Mouse (Mus musculus) liver, embryonic 14.5 days (tissue): ENCODE measurements around the gene Kcnip2. TPM values are rescaled to one million over a fixed set of nuclear protein-coding genes. Genes with fewer than 3 reads are reported as not detected.
A peak's percentile ranks its signal among the peaks of the same experiment; 100 is the strongest.
"Not testable (repeated sequence)": the region's sequence is repeated elsewhere in the genome, so short reads cannot be mapped to it uniquely, and the experiment has no call there.

Experiments
- ATAC-seq: fragments of 200-750 bp; cut with Nextera tagmentation; 2 replicates; pipeline ENCODE4 v1.8.0; 2017; ENCODE audit warnings: moderate number of reproducible peaks, mild to moderate bottlenecking, moderate library complexity; ENCODE audit not compliant: insufficient read depth
- DNase-seq, 3 experiments: peaks; one replicate each; pipeline ENCODE4 v3.0.0-alpha.2; 2012 to 2013; ENCODE audit warnings: low read depth in 3 of 3, low spot score in 3 of 3
- H3K27ac ChIP-seq: fragments of 300-500 bp; sonication (generic); 2 replicates; pipeline ENCODE4 v1.5.1; 2014; ENCODE audit warnings: moderate library complexity, mild to moderate bottlenecking, control low read depth, inconsistent platforms
- H3K27me3 ChIP-seq: fragments of 300-500 bp; sonication (generic); 2 replicates; pipeline ENCODE4 v1.6.1; 2014; ENCODE audit warnings: mild to moderate bottlenecking, low read length, moderate library complexity; ENCODE audit not compliant: control insufficient read depth, insufficient read depth
- H3K36me3 ChIP-seq: fragments of 300-500 bp; sonication (generic); replicated peaks from 2 replicates; pipeline ENCODE4 v1.6.1; 2014; ENCODE audit warnings: low read depth; ENCODE audit not compliant: control insufficient read depth, insufficient read depth
- H3K4me1 ChIP-seq, 2 experiments: fragments of 200-500 bp in 1 of 2; fragments of 300-500 bp in 1 of 2; sonication (generic) in 1 of 2; replicated peaks; 2 replicates each; pipeline ENCODE4 v1.6.1; 2012 to 2014; ENCODE audit warnings: antibody characterized with exemption in 1 of 2, inconsistent platforms in 1 of 2, low read length in 1 of 2; ENCODE audit not compliant: control insufficient read depth in 2 of 2, insufficient read depth in 2 of 2
- H3K4me2 ChIP-seq: fragments of 300-500 bp; sonication (generic); 2 replicates; pipeline ENCODE4 v1.6.1; 2014; ENCODE audit warnings: low read depth, mild to moderate bottlenecking, control low read depth, moderate library complexity
- H3K4me3 ChIP-seq, 2 experiments: fragments of 200-500 bp in 1 of 2; fragments of 300-500 bp in 1 of 2; sonication (generic) in 1 of 2; 2 replicates each; pipeline ENCODE4 v1.5.1; 2012 to 2014; ENCODE audit warnings: low read depth in 2 of 2, low read length in 2 of 2, mild to moderate bottlenecking in 2 of 2, control low read depth in 1 of 2, inconsistent platforms in 1 of 2, moderate library complexity in 1 of 2; ENCODE audit not compliant: insufficient read depth in 1 of 2
- H3K9ac ChIP-seq: fragments of 300-500 bp; sonication (generic); replicated peaks from 2 replicates; pipeline ENCODE4 v1.6.1; 2014; ENCODE audit warnings: mild to moderate bottlenecking, control low read depth, moderate library complexity
- H3K9me3 ChIP-seq: fragments of 300-500 bp; sonication (generic); 2 replicates; pipeline ENCODE4 v1.6.1; 2016; ENCODE audit warnings: low read length, mixed read lengths; ENCODE audit not compliant: control insufficient read depth
- CTCF ChIP-seq: IDR thresholded peaks from 2 replicates; pipeline ENCODE4 v1.5.1; 2016; ENCODE audit warnings: antibody characterized with exemption, low read depth, control low read depth
- EP300 ChIP-seq: IDR thresholded peaks from 2 replicates; pipeline ENCODE4 v1.6.1; 2016; ENCODE audit warnings: antibody characterized with exemption, low read depth
- WGBS: fragments of 180-500 bp; shearing (Covaris S2); extraction: QIAGEN DNeasy Blood & Tissue Kit; methylation state at CpG from one replicate; pipeline ENCODE4 v1.1.7; 2014; ENCODE audit not compliant: insufficient replicate concordance; 5-methylcytosine and 5-hydroxymethylcytosine counted together
- polyA plus RNA-seq, 2 experiments: library from polyadenylated mRNA; depleted of rRNA in 1 of 2; stranded (reverse) in 1 of 2; unstranded in 1 of 2; fragments of >200 nt; fragmentation: Nextera tagmentation in 1 of 2; extraction: Ambion mirVana in 1 of 2; gene quantifications; 2 replicates each; pipeline versions ENCODE4 v1.2.1 to v1.2.3; 2012 to 2014

Kcnip2 gene
- polyA plus RNA-seq, 2 experiments: 1.7 TPM

DNA sequence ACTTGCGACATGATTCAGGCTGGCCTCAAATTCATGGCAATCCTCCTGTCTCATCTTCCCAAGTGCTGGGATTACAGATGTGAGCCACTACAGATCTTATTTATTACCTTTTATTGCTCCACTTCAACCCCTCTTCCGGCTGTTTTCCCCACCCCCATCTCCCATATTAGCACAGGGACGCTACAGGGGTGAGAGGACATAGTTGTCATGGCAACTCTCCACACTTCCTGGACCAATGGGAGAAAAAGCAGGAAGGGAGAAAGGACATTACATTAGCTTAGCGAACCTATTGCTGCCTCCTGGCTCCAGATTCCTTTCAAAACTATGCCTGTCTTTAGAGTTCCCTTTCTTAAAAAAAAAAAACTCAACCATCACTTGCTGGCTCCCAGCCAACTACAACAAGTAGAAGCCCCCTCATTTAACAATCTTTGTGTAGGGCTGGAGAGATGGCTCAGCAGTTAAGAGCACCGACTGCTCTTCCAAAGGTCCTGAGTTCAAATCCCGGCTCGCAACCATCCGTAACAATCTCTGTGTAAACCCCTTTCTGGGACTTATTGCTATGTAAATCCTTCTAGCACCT lies 3.1 kb downstream of the Kcnip2 start:
- H3K27ac ChIP-seq: no peak overlapping the region
- no peaks in the 10 kb centered on the region for H3K9me3 ChIP-seq
- H3K4me3 ChIP-seq: peak overlapping the region in 1 of 2 experiments; percentile 21; a peak in 1 of 4 replicates
- 18% methylated on average over 8 of the region's 8 CpGs for WGBS
- H3K4me1 ChIP-seq: peaks cover 0 to 4% of the 10 kb centered on the region in 2 experiments; a peak in 1 of 4 replicates
- H3K36me3 ChIP-seq: no peaks in the 10 kb centered on the region
- DNase-seq (no peak), ATAC-seq (no peak)
- H3K27me3 ChIP-seq: peaks cover 31% of the 10 kb centered on the region
- TF ChIP-seq CTCF (no peak), EP300 (no peak)
- H3K9ac ChIP-seq: no peak overlapping the region
- peak overlapping the region; percentile 63 for H3K4me2 ChIP-seq

DNA sequence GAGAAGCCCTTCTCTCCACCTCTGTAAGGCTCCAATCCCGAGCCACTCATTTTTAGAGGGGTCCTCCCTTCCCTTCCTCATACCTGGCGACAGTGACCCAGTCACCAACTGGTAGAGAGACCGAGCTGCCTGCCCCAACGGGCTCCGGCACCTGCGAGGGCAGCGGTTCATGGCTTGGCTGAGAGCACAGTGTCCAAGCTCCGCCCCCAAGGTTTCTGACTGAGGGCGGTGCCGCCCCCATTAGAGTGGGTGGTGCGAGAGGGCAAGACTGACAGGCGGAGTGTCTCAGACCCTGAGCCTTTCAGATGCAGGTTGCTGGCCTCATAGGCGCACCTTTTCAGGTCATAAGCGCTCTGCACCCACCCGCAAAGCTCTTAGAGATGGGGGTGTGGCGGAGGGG lies 3.7 kb downstream of the Kcnip2 start:
- WGBS: 2% methylated on average over 16 of the region's 16 CpGs
- peaks cover 31% of the 10 kb centered on the region for H3K27me3 ChIP-seq

DNA sequence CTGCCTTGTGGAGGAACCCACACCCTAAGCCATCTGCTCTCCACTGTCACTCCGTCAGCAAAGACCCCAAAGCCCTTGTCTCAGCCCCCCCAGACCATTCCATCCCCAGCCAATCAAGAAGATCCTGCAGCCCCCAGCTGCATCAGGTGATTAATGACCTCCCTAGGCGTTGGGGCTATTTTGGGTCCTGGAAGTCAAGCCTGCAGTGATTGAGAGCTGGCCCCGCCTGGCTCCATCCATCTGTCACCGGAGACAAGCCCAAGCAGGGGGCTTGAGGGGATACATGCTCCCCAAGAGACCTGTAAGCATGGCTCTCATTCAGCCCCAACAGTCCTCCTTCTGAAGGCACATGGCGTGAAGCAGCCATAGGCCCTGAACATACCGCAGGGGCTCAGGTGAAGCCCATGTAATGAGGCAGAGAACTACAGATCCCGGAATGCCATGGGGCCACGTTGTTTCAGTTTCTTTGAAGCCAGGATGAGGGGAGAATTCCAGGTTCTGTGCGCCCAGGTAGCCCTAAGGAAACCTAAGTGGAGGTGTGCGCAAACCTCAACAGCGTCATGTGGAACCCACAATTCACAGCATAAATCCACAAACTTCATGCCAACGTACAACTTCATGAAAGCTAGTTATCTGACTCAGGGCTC lies 4.7 kb downstream of the Kcnip2 start:
- Histone ChIP-seq H3K9ac (no peak overlapping the region), H3K36me3 (no peaks in the 10 kb centered on the region), H3K4me2 (no peak overlapping the region), H3K4me1 (peaks cover 0 to 4% of the 10 kb centered on the region in 2 experiments; a peak in 1 of 4 replicates), H3K4me3 (no peak overlapping the region), H3K27me3 (peaks cover 26% of the 10 kb centered on the region), H3K9me3 (no peaks in the 10 kb centered on the region), H3K27ac (no peak overlapping the region)
- TF ChIP-seq EP300 (no peak), CTCF (no peak)
- 57% methylated on average over 12 of the region's 12 CpGs for WGBS
- ATAC-seq (no peak), DNase-seq (no peak)

More for the DNA sequence above, 3.7 kb downstream of the Kcnip2 start:
- Histone ChIP-seq H3K27ac (no peak overlapping the region), H3K4me3 (peak overlapping the region in 1 of 2 experiments; percentile 21; a peak in 1 of 4 replicates), H3K36me3 (no peaks in the 10 kb centered on the region), H3K9ac (no peak overlapping the region), H3K4me2 (peak overlapping the region; percentile 63), H3K4me1 (peaks cover 0 to 4% of the 10 kb centered on the region in 2 experiments; a peak in 1 of 4 replicates), H3K9me3 (no peaks in the 10 kb centered on the region)
- ATAC-seq (peak; percentile 55; the same call in 1 of the 2 replicates), DNase-seq (peak in 2 of 3 experiments; percentile 24 to 46)
- TF ChIP-seq EP300 (no peak), CTCF (no peak)

DNA sequence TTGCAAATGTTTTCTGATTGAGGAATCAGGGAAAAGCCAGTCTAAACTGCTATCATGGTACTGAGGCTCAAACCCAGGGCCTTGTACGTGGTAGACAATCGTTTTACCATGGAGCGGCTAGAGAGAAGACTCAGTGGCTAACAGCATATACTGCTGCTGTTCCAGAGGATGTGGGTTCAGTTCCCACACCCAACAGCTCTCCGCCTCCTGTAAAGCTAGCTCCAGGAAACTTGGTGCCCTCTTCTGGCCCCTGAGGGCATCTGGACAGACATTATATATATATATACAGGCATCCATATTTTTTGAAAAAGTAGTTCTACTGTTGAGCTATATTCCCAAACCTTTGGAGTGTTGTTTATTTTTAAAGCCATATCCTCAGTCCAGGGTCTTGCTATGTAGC lies 8.1 kb downstream of the Kcnip2 start:
- H3K4me1 ChIP-seq: peaks cover 12 to 25% of the 10 kb centered on the region in 2 experiments
- peaks cover 3% of the 10 kb centered on the region; the same call in 1 of the 2 replicates for H3K27me3 ChIP-seq
- no peak for ATAC-seq
- no peaks in the 10 kb centered on the region for H3K9me3 ChIP-seq
- no peak overlapping the region for H3K4me2 ChIP-seq
- no peak for DNase-seq
- H3K36me3 ChIP-seq: no peaks in the 10 kb centered on the region
- H3K27ac ChIP-seq: no peak overlapping the region
- no peak overlapping the region for H3K9ac ChIP-seq
- H3K4me3 ChIP-seq: no peak overlapping the region
- TF ChIP-seq CTCF (no peak), EP300 (no peak)
- 68% methylated on average over 4 of the region's 4 CpGs for WGBS

DNA sequence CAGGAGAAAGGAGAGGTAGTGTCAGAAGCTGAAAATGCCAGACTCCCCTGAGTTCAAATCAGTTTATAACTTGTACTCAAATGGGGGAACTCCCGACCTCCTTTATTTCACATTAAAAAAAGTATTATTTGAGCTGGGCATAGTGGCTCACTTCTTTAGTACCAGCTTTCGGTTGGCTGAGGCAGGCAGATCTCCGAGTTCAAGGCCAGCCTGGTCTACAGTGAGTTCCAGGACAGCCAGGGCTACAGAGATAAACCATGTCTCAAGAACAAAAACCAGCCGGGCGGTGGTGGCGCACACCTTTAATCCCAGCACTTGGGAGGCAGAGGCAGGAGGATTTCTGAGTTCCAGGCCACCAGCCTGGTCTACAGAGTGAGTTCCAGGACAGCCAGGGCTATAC lies 10.0 kb downstream of the Kcnip2 start:
- H3K9ac ChIP-seq, H3K27me3 ChIP-seq, H3K4me3 ChIP-seq, H3K4me2 ChIP-seq, DNase-seq, H3K27ac ChIP-seq, H3K9me3 ChIP-seq, H3K36me3 ChIP-seq, ATAC-seq: not testable (repeated sequence)
- H3K4me1 ChIP-seq: peaks cover 19 to 29% of the 10 kb centered on the region in 2 experiments
- WGBS: 78% methylated on average over 6 of the region's 6 CpGs
